Mouse (Mus musculus): ENCODE data around the gene Masp2.

Masp2 gene

GRCm38 (mm10) chr4:148602357-148603120 lies at the start of gene Masp2:
Gene Masp2, plus strand, starts transcription at chr4:148602554.
- DNase-seq: no peak

GRCm38 (mm10) chr4:148557766-148558165 lies 44.6 kb upstream of the Masp2 start:
- DNase-seq: no peak

GRCm38 (mm10) chr4:148558297-148559000 lies 43.9 kb upstream of the Masp2 start, which contains the start of gene Exosc10:
Gene Exosc10, plus strand, starts transcription at chr4:148558429.
- DNase-seq: peak; percentile 89 to 93

- no peak for DNase-seq
Measured at GRCm38 (mm10) chr4:148562676-148563075, 39.7 kb upstream of the Masp2 start.

GRCm38 (mm10) chr4:148563595-148563994 lies 38.8 kb upstream of the Masp2 start:
- DNase-seq: no peak

- no peak for DNase-seq
Measured at GRCm38 (mm10) chr4:148570138-148570537, 32.2 kb upstream of the Masp2 start.

GRCm38 (mm10) chr4:148570693-148571295 lies 31.6 kb upstream of the Masp2 start:
- no peak for DNase-seq

GRCm38 (mm10) chr4:148573222-148573621 lies 29.1 kb upstream of the Masp2 start:
- no peak for DNase-seq

- no peak for DNase-seq
Measured at GRCm38 (mm10) chr4:148580765-148581164, 21.6 kb upstream of the Masp2 start.

GRCm38 (mm10) chr4:148581422-148581821 lies 20.9 kb upstream of the Masp2 start:
- no peak for DNase-seq

GRCm38 (mm10) chr4:148583257-148583656 lies 19.1 kb upstream of the Masp2 start:
- no peak for DNase-seq

- DNase-seq: no peak
Measured at GRCm38 (mm10) chr4:148586648-148587047, 15.7 kb upstream of the Masp2 start.

GRCm38 (mm10) chr4:148588793-148589192 lies 13.6 kb upstream of the Masp2 start:
- no peak for DNase-seq

- peak; percentile 49 to 60 for DNase-seq
Measured at GRCm38 (mm10) chr4:148589565-148589964, 12.8 kb upstream of the Masp2 start.

- DNase-seq: no peak
Measured at GRCm38 (mm10) chr4:148590421-148591170, 11.8 kb upstream of the Masp2 start.

GRCm38 (mm10) chr4:148591171-148591630 lies 11.2 kb upstream of the Masp2 start, which contains the start of gene Srm:
Gene Srm, plus strand, starts transcription at chr4:148591503.
- peak; percentile 99 for DNase-seq

- no peak for DNase-seq
Measured at GRCm38 (mm10) chr4:148591637-148592380, 10.5 kb upstream of the Masp2 start.

GRCm38 (mm10) chr4:148593996-148594395 lies 8.4 kb upstream of the Masp2 start:
- no peak for DNase-seq

GRCm38 (mm10) chr4:148595916-148596315 lies 6.4 kb upstream of the Masp2 start:
- DNase-seq: no peak

- no peak for DNase-seq
Measured at GRCm38 (mm10) chr4:148596731-148597130, 5.6 kb upstream of the Masp2 start.

- no peak for DNase-seq
Measured at GRCm38 (mm10) chr4:148598826-148599225, 3.5 kb upstream of the Masp2 start.

- no peak for DNase-seq
Measured at GRCm38 (mm10) chr4:148600316-148600715, 2.0 kb upstream of the Masp2 start.

All from kidney, postnatal 36 days (tissue).